Mouse (Mus musculus) adrenal gland, postnatal 4 days (tissue): ENCODE measurements around the gene Gm527. TPM values are rescaled to one million over a fixed set of nuclear protein-coding genes. Genes with fewer than 3 reads are reported as not detected.

Experiments used
- total RNA-seq, 2 experiments: library from RNA; stranded (reverse); gene quantifications; 2 replicates each; pipeline ENCODE4 v1.2.3; 2021

The Gm527 gene
- total RNA-seq, 2 experiments from 2014 or later, result 8.7 to 10.3 TPM

Other genes starting within 250 kb of the Gm527 start
- gene Klhl28, start 47.6 kb downstream of the Gm527 start, total RNA-seq, result 10 to 100 TPM; 12.2 to 16.3 TPM
- gene Togaram1, start 47.9 kb downstream of the Gm527 start, total RNA-seq, result 10 to 100 TPM; 33.2 to 34.1 TPM
- 10 to 100 TPM; 66.2 to 66.3 TPM for gene Prpf39, start 118.4 kb downstream of the Gm527 start, total RNA-seq
- gene Fkbp3, start 156.1 kb downstream of the Gm527 start, total RNA-seq, result 100 to 1,000 TPM; 150 to 153 TPM
- 10 to 100 TPM; 15.3 to 16.1 TPM for gene Fancm, start 157.7 kb downstream of the Gm527 start, total RNA-seq